Mouse (Mus musculus) gastrocnemius, adult 2 months (tissue): ENCODE data around the gene Gm9903. TPM values are rescaled to one million over a fixed set of nuclear protein-coding genes. Genes with fewer than 3 reads are reported as not detected.

Source experiments
- DNase-seq: peaks from one replicate; pipeline ENCODE4 v3.0.0; 2022
- H3K27ac ChIP-seq: fragments of 200-600 bp; 2 replicates; pipeline ENCODE4 v1.8.1; 2022; ENCODE audit warnings: mild to moderate bottlenecking
- H3K4me3 ChIP-seq: fragments of 200-600 bp; 2 replicates; pipeline ENCODE4 v1.8.1; 2022; ENCODE audit warnings: mild to moderate bottlenecking, moderate library complexity
- CTCF ChIP-seq: fragments of 200-600 bp; IDR thresholded peaks from 2 replicates; pipeline ENCODE4 v1.8.1; 2022; ENCODE audit warnings: antibody characterized with exemption, mild to moderate bottlenecking, moderate library complexity
- intact Hi-C: fragments of 180-260 bp; cut with DNase I; formaldehyde crosslinking; loops from one replicate; pipeline ENCODE4 v1.15.1; 2025
- total RNA-seq, 2 experiments: library from RNA; stranded (reverse); gene quantifications; 2 replicates each; pipeline ENCODE4 v1.2.3; 2021

The Gm9903 gene
- total RNA-seq, 2 experiments from 2014 or later, result 0.64 TPM; not detected in 1

GRCm38 (mm10) chr5:33678244-33678643 is 48.5 kb downstream of the Gm9903 start:
- no peak for TF ChIP-seq CTCF
- intact Hi-C loops, result no loop called here

DNA sequence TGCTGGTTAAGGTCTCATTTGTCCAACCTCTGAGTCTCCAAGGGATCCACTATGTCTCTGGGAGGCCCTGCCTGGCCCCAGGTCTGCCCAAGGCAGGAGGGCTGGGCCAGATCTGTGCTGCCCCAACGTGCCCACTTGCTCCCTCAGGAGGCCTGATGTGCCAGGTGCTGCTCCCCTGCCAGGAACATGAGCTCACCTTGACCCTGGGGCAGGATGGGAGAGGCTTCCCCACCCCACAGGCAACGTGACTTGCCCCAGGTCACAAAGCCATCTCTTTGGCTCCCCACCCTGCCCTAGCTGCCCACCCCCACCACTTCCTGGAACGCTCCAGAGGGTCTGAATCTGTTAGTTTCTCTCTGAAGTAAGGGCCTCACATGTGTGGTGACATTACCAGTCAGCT is 51.3 kb downstream of the Gm9903 start:
- intact Hi-C loops, result no loop called here
- H3K27ac ChIP-seq, result no peak overlapping the region
- no peak overlapping the region for H3K4me3 ChIP-seq
- DNase-seq, result no peak
- no peak for TF ChIP-seq CTCF

More at GRCm38 (mm10) chr5:33678244-33678643, 48.5 kb downstream of the Gm9903 start:
- DNase-seq, result no peak
- Histone ChIP-seq H3K4me3 (no peak overlapping the region), H3K27ac (no peak overlapping the region)

Other genes with a start within 250 kb of the Gm9903 start
- gene Nkx1-1, start 195.9 kb upstream of the Gm9903 start, total RNA-seq, result not detected
- gene Fam53a, start 290 bp upstream of the Gm9903 start, total RNA-seq, result 10 to 100 TPM; 59.4 to 68.6 TPM
- gene Slbp, start 22.6 kb downstream of the Gm9903 start, total RNA-seq, result 1 to 10 TPM; 6.3 to 7.7 TPM
- gene Tacc3, start 28.2 kb downstream of the Gm9903 start, total RNA-seq, result 1 to 10 TPM in 1 of 2 experiments, under 1 TPM in 1; 0.97 to 1.3 TPM
- 10 to 100 TPM in 1 of 2 experiments, 1 to 10 TPM in 1; 9.0 to 11.7 TPM for gene Tmem129, start 28.5 kb downstream of the Gm9903 start, total RNA-seq
- gene Fgfr3, start 91.7 kb downstream of the Gm9903 start, total RNA-seq, result 1 to 10 TPM; 3.0 to 7.6 TPM
- gene Letm1, start 152.9 kb downstream of the Gm9903 start, total RNA-seq, result 10 to 100 TPM; 70.4 to 95.2 TPM
- gene Nsd2, start 190.8 kb downstream of the Gm9903 start, total RNA-seq, result 10 to 100 TPM in 1 of 2 experiments, 1 to 10 TPM in 1; 9.7 to 10.6 TPM